Mouse (Mus musculus): ENCODE results near the gene Cycs. TPM values are rescaled to one million over a fixed set of nuclear protein-coding genes. Genes with fewer than 3 reads are reported as not detected.
A peak's percentile ranks its signal among the peaks of the same experiment; 100 is the strongest.
"Not testable (repeated sequence)": the region's sequence is repeated elsewhere in the genome, so short reads cannot be mapped to it uniquely, and the experiment has no call there.

Gene Cycs
- total RNA-seq (2021): 110 and 115 TPM in 2 replicates
- long read RNA-seq, experiment 1, transcript Cycs-201 (2 exons, 607 nt): minor isoform, 8 of 740 reads
- long read RNA-seq, experiment 1, transcript Cycs-202 (3 exons, 3,123 nt): major isoform, 712 of 740 reads
- long read RNA-seq, experiment 1, partial matches to known transcripts: 0 of 740 reads
- long read RNA-seq, experiment 1, other reads (novel, unspliced or antisense): 20 of 740 reads
- long read RNA-seq, experiment 2, transcript Cycs-201 (2 exons, 607 nt): minor isoform, 13 of 1,078 reads
- long read RNA-seq, experiment 2, transcript Cycs-202 (3 exons, 3,123 nt): major isoform, 1,035 of 1,078 reads
- long read RNA-seq, experiment 2, partial matches to known transcripts: 27 of 1,078 reads
- long read RNA-seq, experiment 2, other reads (novel, unspliced or antisense): 3 of 1,078 reads

GRCm38 (mm10) chr6:50566141-50566996 is at the start of gene Cycs:
Gene Cycs, minus strand, starts transcription at chr6:50566538.
- peak; percentile 100 for DNase-seq

- peak; percentile 57 for DNase-seq
These were observed 35.3 kb upstream of the Cycs start for GRCm38 (mm10) chr6:50601620-50602019.

GRCm38 (mm10) chr6:50598560-50598959 is 32.2 kb upstream of the Cycs start:
- peak; percentile 69 for DNase-seq

- peak; percentile 98 for DNase-seq
These were observed 30.2 kb upstream of the Cycs start, which contains the start of gene 4921507P07Rik for GRCm38 (mm10) chr6:50596301-50597211. Gene 4921507P07Rik, minus strand, starts transcription at chr6:50596632.

- no peak for DNase-seq
These were observed 28.0 kb upstream of the Cycs start for GRCm38 (mm10) chr6:50594372-50594771.

GRCm38 (mm10) chr6:50593334-50593845 is 27.1 kb upstream of the Cycs start:
- no peak for DNase-seq

- no peak for DNase-seq
These were observed 23.9 kb upstream of the Cycs start for GRCm38 (mm10) chr6:50590234-50590633.

- peak; percentile 67 for DNase-seq
These were observed 21.9 kb upstream of the Cycs start for GRCm38 (mm10) chr6:50588251-50588650.

- DNase-seq: no peak
These were observed 21.1 kb upstream of the Cycs start for GRCm38 (mm10) chr6:50587412-50587811.

- DNase-seq: no peak
These were observed 20.0 kb upstream of the Cycs start for GRCm38 (mm10) chr6:50586316-50586715.

- no peak for DNase-seq
These were observed 19.4 kb upstream of the Cycs start for GRCm38 (mm10) chr6:50585733-50586132.

GRCm38 (mm10) chr6:50571661-50572060 is 5.3 kb upstream of the Cycs start:
- DNase-seq: no peak

GRCm38 (mm10) chr6:50566997-50567255 is 588 bp upstream of the Cycs start:
- DNase-seq: no peak

GRCm38 (mm10) chr6:50563651-50564050 is 2.7 kb downstream of the Cycs start:
- no peak for DNase-seq

GRCm38 (mm10) chr6:50562421-50562820 is 3.9 kb downstream of the Cycs start:
- no peak for DNase-seq

- DNase-seq: no peak
These were observed 5.6 kb downstream of the Cycs start for GRCm38 (mm10) chr6:50560776-50561175.

- DNase-seq: no peak
These were observed 7.5 kb downstream of the Cycs start for GRCm38 (mm10) chr6:50558877-50559276.

- DNase-seq: no peak
These were observed 8.8 kb downstream of the Cycs start for GRCm38 (mm10) chr6:50557566-50557965.

GRCm38 (mm10) chr6:50554223-50554622 is 12.1 kb downstream of the Cycs start:
- not testable (repeated sequence) for DNase-seq

GRCm38 (mm10) chr6:50552881-50553518 is 13.3 kb downstream of the Cycs start:
- DNase-seq: no peak

GRCm38 (mm10) chr6:50549791-50550190 is 16.5 kb downstream of the Cycs start:
- DNase-seq: no peak

GRCm38 (mm10) chr6:50549051-50549450 is 17.3 kb downstream of the Cycs start:
- no peak for DNase-seq

All from adrenal gland, postnatal 14 days (tissue).